Mouse (Mus musculus) CD4-positive, CD25-positive, alpha-beta regulatory T cell, adult 4 months (primary cell): ENCODE results near the gene D17Wsu92e. TPM values are rescaled to one million over a fixed set of nuclear protein-coding genes. Genes with fewer than 3 reads are reported as not detected.

Experiments
- ATAC-seq: one replicate; pipeline ENCODE4 v1.8.0; 2017
- polyA plus RNA-seq, 2 experiments: library from polyadenylated mRNA; unstranded; fragments of 100-300 nt; shearing (Covaris generic); gene quantifications; one replicate each; pipeline ENCODE4 v1.2.1; 2017

Gene D17Wsu92e
- polyA plus RNA-seq, 2 experiments from 2014 or later, result 14.6 to 14.9 TPM

GRCm38 (mm10) chr17:27790015-27790414 is 30.4 kb downstream of the D17Wsu92e start:
- peak; percentile 20 for ATAC-seq

GRCm38 (mm10) chr17:27788456-27789172 is 31.8 kb downstream of the D17Wsu92e start:
- ATAC-seq, result no peak

GRCm38 (mm10) chr17:27783567-27783966 is 36.9 kb downstream of the D17Wsu92e start:
- ATAC-seq, result no peak

- no peak for ATAC-seq
Measured at GRCm38 (mm10) chr17:27781059-27781687, 39.3 kb downstream of the D17Wsu92e start.

- ATAC-seq, result no peak
Measured at GRCm38 (mm10) chr17:27779755-27780154, 40.7 kb downstream of the D17Wsu92e start.

GRCm38 (mm10) chr17:27778671-27779355 is 41.6 kb downstream of the D17Wsu92e start:
- ATAC-seq, result no peak

GRCm38 (mm10) chr17:27777823-27778222 is 42.6 kb downstream of the D17Wsu92e start:
- no peak for ATAC-seq

- no peak for ATAC-seq
Measured at GRCm38 (mm10) chr17:27774198-27774597, 46.2 kb downstream of the D17Wsu92e start.

- no peak for ATAC-seq
Measured at GRCm38 (mm10) chr17:27771616-27772015, 48.8 kb downstream of the D17Wsu92e start.

GRCm38 (mm10) chr17:27768817-27769542 is 51.5 kb downstream of the D17Wsu92e start:
- no peak for ATAC-seq

GRCm38 (mm10) chr17:27767543-27767942 is 52.9 kb downstream of the D17Wsu92e start:
- no peak for ATAC-seq

GRCm38 (mm10) chr17:27767120-27767519 is 53.3 kb downstream of the D17Wsu92e start:
- no peak for ATAC-seq

GRCm38 (mm10) chr17:27765066-27765465 is 55.4 kb downstream of the D17Wsu92e start:
- no peak for ATAC-seq

- ATAC-seq, result no peak
Measured at GRCm38 (mm10) chr17:27764453-27764852, 56.0 kb downstream of the D17Wsu92e start.

- ATAC-seq, result no peak
Measured at GRCm38 (mm10) chr17:27762884-27763283, 57.6 kb downstream of the D17Wsu92e start.

GRCm38 (mm10) chr17:27761639-27762336 is 58.7 kb downstream of the D17Wsu92e start:
- ATAC-seq, result peak; percentile 37

- no peak for ATAC-seq
Measured at GRCm38 (mm10) chr17:27760169-27760568, 60.3 kb downstream of the D17Wsu92e start.

- no peak for ATAC-seq
Measured at GRCm38 (mm10) chr17:27751314-27752202, 68.9 kb downstream of the D17Wsu92e start.

GRCm38 (mm10) chr17:27750451-27750942 is 70.0 kb downstream of the D17Wsu92e start:
- ATAC-seq, result no peak

GRCm38 (mm10) chr17:27748123-27748522 is 72.3 kb downstream of the D17Wsu92e start:
- ATAC-seq, result no peak

- ATAC-seq, result no peak
Measured at GRCm38 (mm10) chr17:27746446-27746845, 74.0 kb downstream of the D17Wsu92e start.
